Mouse (Mus musculus) forebrain, embryonic 10.5 days (tissue): Measurements from ENCODE around the gene Tctn3. TPM values are rescaled to one million over a fixed set of nuclear protein-coding genes. Genes with fewer than 3 reads are reported as not detected.
"Not testable (repeated sequence)": the region's sequence is repeated elsewhere in the genome, so short reads cannot be mapped to it uniquely, and the experiment has no call there.

Source experiments
- DNase-seq: peaks from one replicate; pipeline ENCODE4 v3.0.0-alpha.2; 2017; ENCODE audit warnings: low spot score; ENCODE audit errors: extremely low spot score
- H3K27ac ChIP-seq: fragments of 300-500 bp; sonication (generic); 2 replicates; pipeline ENCODE4 v1.5.1; 2016; ENCODE audit warnings: mild to moderate bottlenecking
- H3K27me3 ChIP-seq: fragments of 300-500 bp; sonication (generic); 2 replicates; pipeline ENCODE4 v1.6.1; 2016; ENCODE audit warnings: mild to moderate bottlenecking; ENCODE audit not compliant: poor library complexity, severe bottlenecking
- H3K36me3 ChIP-seq: fragments of 300-500 bp; sonication (generic); replicated peaks from 2 replicates; pipeline ENCODE4 v1.6.1; 2016; ENCODE audit warnings: mild to moderate bottlenecking, moderate library complexity
- H3K4me1 ChIP-seq: fragments of 300-500 bp; sonication (generic); 2 replicates; pipeline ENCODE4 v1.6.1; 2016
- H3K4me3 ChIP-seq: fragments of 300-500 bp; sonication (generic); 2 replicates; pipeline ENCODE4 v1.5.1; 2016; ENCODE audit warnings: mild to moderate bottlenecking, moderate library complexity
- H3K9me3 ChIP-seq: fragments of 300-500 bp; sonication (generic); 2 replicates; pipeline ENCODE4 v1.6.1; 2016; ENCODE audit warnings: mild to moderate bottlenecking, moderate library complexity
- whole genome bisulfite sequencing: fragments of 180-500 bp; shearing (Covaris S2); methylation state at CpG from one replicate; pipeline ENCODE4 v1.1.7; 2016; 5-methylcytosine and 5-hydroxymethylcytosine counted together
- polyA plus RNA-seq: library from polyadenylated mRNA; unstranded; fragments of >200 nt; fragmentation: Nextera tagmentation; extraction: Ambion mirVana; gene quantifications from 2 replicates; pipeline ENCODE4 v1.2.1, GENCODE M21; 2016

Gene Tctn3
- polyA plus RNA-seq, 1 experiment from 2014 or later: 12.0 TPM

GRCm38 (mm10) chr19:40639729-40640304 is 27.8 kb upstream of the Tctn3 start:
- Histone ChIP-seq H3K27ac (no peak overlapping the region), H3K9me3 (no peaks in the 10 kb centered on the region), H3K4me3 (no peak overlapping the region), H3K36me3 (no peaks in the 10 kb centered on the region), H3K4me1 (no peaks in the 10 kb centered on the region), H3K27me3 (no peaks in the 10 kb centered on the region)
- no peak for DNase-seq
- WGBS: 88% methylated on average over 11 of the region's 11 CpGs

- Histone ChIP-seq H3K27ac (no peak overlapping the region), H3K4me3 (no peak overlapping the region), H3K9me3 (no peaks in the 10 kb centered on the region), H3K4me1 (no peaks in the 10 kb centered on the region), H3K27me3 (no peaks in the 10 kb centered on the region), H3K36me3 (no peaks in the 10 kb centered on the region)
- no peak for DNase-seq
- 94% methylated on average over 5 of the region's 5 CpGs for whole genome bisulfite sequencing
These were observed 26.5 kb upstream of the Tctn3 start for GRCm38 (mm10) chr19:40638582-40638981.

DNA sequence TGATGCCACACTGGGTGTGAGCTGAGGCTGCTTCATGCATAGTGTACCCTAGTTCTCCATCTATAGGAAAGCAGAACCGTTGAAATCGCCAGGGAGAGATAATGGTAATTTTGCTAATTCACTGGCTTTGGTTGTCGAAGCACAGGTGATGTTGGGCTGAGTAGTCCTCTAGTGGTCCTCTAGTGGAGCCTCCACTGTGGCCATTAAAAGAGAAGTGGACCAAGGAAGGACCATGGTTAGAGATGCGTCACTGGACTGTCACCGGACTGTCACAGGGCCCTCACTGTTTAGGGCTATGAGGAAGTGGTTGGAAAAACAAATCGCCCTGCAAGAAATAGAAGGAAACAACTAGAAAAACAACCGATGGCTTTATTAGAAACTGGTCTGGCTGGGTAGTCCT is 25.6 kb upstream of the Tctn3 start:
- Histone ChIP-seq H3K27ac (no peak overlapping the region), H3K4me3 (no peak overlapping the region), H3K36me3 (no peaks in the 10 kb centered on the region), H3K9me3 (no peaks in the 10 kb centered on the region), H3K27me3 (no peaks in the 10 kb centered on the region), H3K4me1 (no peaks in the 10 kb centered on the region)
- DNase-seq: no peak
- 83% methylated on average over 7 of the region's 7 CpGs for WGBS

GRCm38 (mm10) chr19:40637091-40637490 is 25.1 kb upstream of the Tctn3 start:
- Histone ChIP-seq H3K4me1 (no peaks in the 10 kb centered on the region), H3K9me3 (no peaks in the 10 kb centered on the region), H3K36me3 (no peaks in the 10 kb centered on the region), H3K27me3 (no peaks in the 10 kb centered on the region), H3K4me3 (no peak overlapping the region), H3K27ac (no peak overlapping the region)
- no peak for DNase-seq
- 68% methylated on average over 4 of the region's 4 CpGs for WGBS

- no peaks in the 10 kb centered on the region for H3K27me3 ChIP-seq
- WGBS: 58% methylated on average over 1 of the region's 1 CpGs
- no peak overlapping the region for H3K27ac ChIP-seq
- H3K9me3 ChIP-seq: no peaks in the 10 kb centered on the region
- no peaks in the 10 kb centered on the region for H3K4me1 ChIP-seq
- no peaks in the 10 kb centered on the region for H3K36me3 ChIP-seq
- no peak for DNase-seq
- no peak overlapping the region for H3K4me3 ChIP-seq
These were observed 21.1 kb upstream of the Tctn3 start for GRCm38 (mm10) chr19:40633144-40633543.

DNA sequence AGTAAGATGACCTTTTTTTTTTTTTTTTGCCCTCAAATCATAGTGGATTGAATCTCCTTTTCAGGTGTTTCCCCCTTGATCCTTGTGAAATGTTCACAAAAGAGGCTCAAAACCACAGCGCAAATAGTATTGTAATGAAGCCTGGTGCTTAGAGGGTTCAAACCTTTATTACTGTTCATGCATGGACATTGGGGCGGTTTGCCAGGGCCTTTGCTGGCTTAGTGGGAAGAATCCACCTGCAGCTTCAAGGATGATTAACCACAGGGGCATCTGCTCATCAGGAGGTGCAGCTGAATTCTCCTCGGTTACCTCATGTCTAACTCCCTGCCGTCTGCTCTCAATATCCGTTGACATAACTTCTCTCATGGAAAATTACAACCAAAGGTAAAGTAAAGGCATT is 20.6 kb upstream of the Tctn3 start:
- Histone ChIP-seq H3K4me3 (no peak overlapping the region), H3K9me3 (no peaks in the 10 kb centered on the region), H3K27ac (no peak overlapping the region), H3K27me3 (no peaks in the 10 kb centered on the region), H3K4me1 (no peaks in the 10 kb centered on the region), H3K36me3 (no peaks in the 10 kb centered on the region)
- DNase-seq: no peak
- WGBS: 90% methylated on average over 5 of the region's 5 CpGs

- no peak overlapping the region for H3K27ac ChIP-seq
- H3K9me3 ChIP-seq: no peaks in the 10 kb centered on the region
- 89% methylated on average over 3 of the region's 3 CpGs for WGBS
- no peak overlapping the region for H3K4me3 ChIP-seq
- H3K4me1 ChIP-seq: no peaks in the 10 kb centered on the region
- H3K36me3 ChIP-seq: no peaks in the 10 kb centered on the region
- H3K27me3 ChIP-seq: no peaks in the 10 kb centered on the region
- no peak for DNase-seq
These were observed 20.2 kb upstream of the Tctn3 start for GRCm38 (mm10) chr19:40632193-40632592.

GRCm38 (mm10) chr19:40630606-40631005 is 18.6 kb upstream of the Tctn3 start:
- DNase-seq: no peak
- H3K9me3 ChIP-seq: no peaks in the 10 kb centered on the region
- WGBS: 87% methylated on average over 7 of the region's 7 CpGs

GRCm38 (mm10) chr19:40630096-40630495 is 18.1 kb upstream of the Tctn3 start:
- H3K27ac ChIP-seq: no peak overlapping the region
- H3K36me3 ChIP-seq: no peaks in the 10 kb centered on the region
- H3K4me3 ChIP-seq: no peak overlapping the region
- no peak for DNase-seq
- H3K4me1 ChIP-seq: no peaks in the 10 kb centered on the region
- no peaks in the 10 kb centered on the region for H3K27me3 ChIP-seq
- H3K9me3 ChIP-seq: no peaks in the 10 kb centered on the region
- 87% methylated on average over 3 of the region's 3 CpGs for WGBS

More at GRCm38 (mm10) chr19:40630606-40631005, 18.6 kb upstream of the Tctn3 start:
- H3K4me3 ChIP-seq: no peak overlapping the region
- H3K36me3 ChIP-seq: no peaks in the 10 kb centered on the region
- no peaks in the 10 kb centered on the region for H3K4me1 ChIP-seq
- no peak overlapping the region for H3K27ac ChIP-seq
- no peaks in the 10 kb centered on the region for H3K27me3 ChIP-seq

DNA sequence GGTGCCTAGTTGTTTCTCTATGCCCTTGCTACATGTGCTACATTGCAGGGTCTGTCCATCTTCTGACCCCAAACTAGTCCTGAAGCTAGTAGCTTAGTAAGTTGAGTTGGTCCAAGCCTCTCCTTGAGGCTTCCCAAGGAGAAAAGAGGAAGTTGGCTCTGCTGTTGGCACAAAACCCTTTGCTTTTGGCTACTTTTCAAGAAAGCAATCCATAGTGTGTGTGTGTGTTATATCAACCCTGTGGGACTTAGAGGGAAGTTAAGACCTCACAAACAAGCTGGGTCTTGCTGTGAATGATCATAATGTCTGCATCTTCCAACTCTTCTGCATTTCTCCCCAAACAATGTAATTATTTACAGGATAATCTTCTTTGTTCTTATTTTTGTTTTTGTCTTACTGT is 16.9 kb upstream of the Tctn3 start:
- Histone ChIP-seq H3K36me3 (no peaks in the 10 kb centered on the region), H3K4me1 (no peaks in the 10 kb centered on the region), H3K27ac (no peak overlapping the region), H3K27me3 (no peaks in the 10 kb centered on the region), H3K4me3 (no peak overlapping the region), H3K9me3 (no peaks in the 10 kb centered on the region)
- no peak for DNase-seq

DNA sequence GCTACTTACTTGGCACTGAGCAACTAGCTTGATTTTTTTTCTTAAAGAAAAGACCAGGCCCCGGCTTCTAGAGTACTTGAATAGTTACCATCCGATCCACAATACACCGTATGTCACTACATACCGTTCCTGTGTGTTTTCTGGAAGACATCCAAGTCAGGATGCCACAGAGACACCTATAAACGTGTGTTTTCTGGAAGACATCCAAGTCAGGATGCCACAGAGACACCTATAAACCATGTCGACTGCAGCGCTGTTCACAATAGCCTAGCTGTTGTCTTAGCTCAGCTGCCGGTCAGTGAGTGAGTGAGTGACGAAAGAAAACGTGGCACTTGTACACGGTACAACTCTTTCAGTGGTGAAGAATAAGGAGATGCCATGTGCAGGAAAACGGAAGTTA is 13.9 kb upstream of the Tctn3 start:
- DNase-seq: no peak
- Histone ChIP-seq H3K4me3 (no peak overlapping the region), H3K27ac (no peak overlapping the region), H3K9me3 (no peaks in the 10 kb centered on the region), H3K36me3 (no peaks in the 10 kb centered on the region), H3K27me3 (peaks cover 4% of the 10 kb centered on the region; the same call in 1 of the 2 replicates), H3K4me1 (no peaks in the 10 kb centered on the region)
- WGBS: 83% methylated on average over 12 of the region's 12 CpGs

DNA sequence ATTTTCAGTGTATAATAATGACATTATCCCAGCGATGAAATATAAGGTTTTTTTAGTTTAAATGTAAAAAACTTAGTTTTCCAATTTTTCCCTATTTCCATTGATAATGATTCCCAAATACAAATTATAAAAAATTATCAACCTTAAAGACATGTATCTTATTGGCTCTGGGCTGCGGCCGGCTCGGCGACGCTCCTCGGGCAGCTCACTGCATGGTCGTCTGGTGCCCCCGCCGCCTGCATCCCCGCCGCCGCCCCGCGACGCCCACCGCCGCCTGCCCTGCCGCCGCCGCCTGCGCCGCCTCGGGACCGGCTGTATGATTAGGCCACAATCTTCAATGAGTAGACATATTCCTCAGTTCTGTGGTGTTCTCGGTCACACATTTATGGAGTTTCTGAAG is 9.6 kb upstream of the Tctn3 start:
- DNase-seq, H3K4me1 ChIP-seq, H3K4me3 ChIP-seq, H3K27ac ChIP-seq, H3K9me3 ChIP-seq, H3K27me3 ChIP-seq, H3K36me3 ChIP-seq: not testable (repeated sequence)
- 60% methylated on average over 14 of the region's 26 CpGs for WGBS

GRCm38 (mm10) chr19:40616021-40616420 is 4.0 kb upstream of the Tctn3 start:
- DNase-seq: no peak
- H3K27me3 ChIP-seq: peaks cover 2% of the 10 kb centered on the region; the same call in 1 of the 2 replicates
- 92% methylated on average over 7 of the region's 7 CpGs for WGBS
- H3K4me1 ChIP-seq: peaks cover 10% of the 10 kb centered on the region
- no peaks in the 10 kb centered on the region for H3K9me3 ChIP-seq
- H3K36me3 ChIP-seq: no peaks in the 10 kb centered on the region
- no peak overlapping the region for H3K27ac ChIP-seq
- no peak overlapping the region for H3K4me3 ChIP-seq

DNA sequence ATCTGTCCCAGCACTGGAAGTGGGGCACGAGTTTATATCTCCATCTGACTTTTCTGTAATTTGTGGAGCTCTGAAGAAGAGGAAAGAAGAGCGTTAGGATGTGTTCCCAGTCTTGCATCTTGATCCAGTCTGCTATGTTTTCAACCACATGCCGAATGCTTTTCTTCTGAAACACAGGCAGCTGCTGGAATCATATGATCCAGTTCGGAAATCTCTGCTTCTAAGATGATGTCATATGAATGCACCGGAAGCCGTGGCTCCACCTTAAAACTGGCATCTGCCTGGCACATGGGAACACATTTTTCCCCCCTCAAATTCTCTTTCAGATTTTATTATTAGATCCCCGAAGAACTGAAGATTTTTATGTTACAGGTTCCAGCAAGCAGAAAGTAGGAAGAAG is 2.8 kb upstream of the Tctn3 start:
- Histone ChIP-seq H3K4me1 (peaks cover 12% of the 10 kb centered on the region), H3K9me3 (no peaks in the 10 kb centered on the region), H3K4me3 (no peak overlapping the region), H3K27me3 (no peaks in the 10 kb centered on the region), H3K36me3 (peaks cover under 1% of the 10 kb centered on the region), H3K27ac (no peak overlapping the region)
- DNase-seq: no peak
- 89% methylated on average over 7 of the region's 7 CpGs for whole genome bisulfite sequencing
